Mouse (Mus musculus) layer of hippocampus, adult 9-11 months (tissue): Measurements from ENCODE around the gene Tfrc.

Source experiments
- DNase-seq: peaks from one replicate; pipeline ENCODE4 v3.0.0; 2022

Gene Tfrc

DNA sequence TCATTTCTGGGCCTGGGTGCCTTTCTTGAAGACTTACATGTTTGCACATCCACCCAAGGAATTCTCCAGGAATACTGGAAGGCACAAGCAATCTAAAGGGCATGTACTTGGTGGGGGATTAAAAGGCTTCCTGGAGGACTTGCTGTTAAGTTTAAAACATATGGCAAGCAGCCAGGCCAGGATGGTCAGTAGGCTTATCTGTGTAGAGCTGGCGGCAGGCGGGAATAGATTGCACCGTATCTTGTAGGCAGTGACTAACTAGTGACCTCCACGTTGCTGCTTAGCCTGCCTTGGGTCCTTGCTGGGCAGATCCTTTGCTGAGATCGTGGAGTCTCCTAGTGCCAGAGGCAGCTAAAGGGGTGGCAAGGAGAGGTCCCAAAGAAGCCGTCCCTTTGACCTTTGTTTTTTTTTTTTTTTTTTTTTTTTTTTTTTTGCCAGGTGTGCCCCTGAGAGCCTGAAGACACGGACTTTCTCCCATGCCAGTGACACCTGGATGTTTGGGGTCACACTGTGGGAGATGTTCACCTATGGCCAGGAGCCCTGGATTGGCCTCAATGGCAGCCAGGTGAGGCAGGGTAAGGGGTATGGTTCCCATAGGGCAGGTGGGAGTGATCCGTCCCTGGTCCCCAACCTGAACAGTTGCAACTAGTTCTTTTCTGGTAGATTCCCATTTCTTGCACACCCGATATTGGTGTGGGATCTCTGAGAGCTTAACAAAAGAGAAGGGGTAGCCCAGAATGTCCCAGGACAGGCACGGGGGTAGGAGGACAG is 61.8 kb downstream of the Tfrc start:
- DNase-seq, result no peak

DNA sequence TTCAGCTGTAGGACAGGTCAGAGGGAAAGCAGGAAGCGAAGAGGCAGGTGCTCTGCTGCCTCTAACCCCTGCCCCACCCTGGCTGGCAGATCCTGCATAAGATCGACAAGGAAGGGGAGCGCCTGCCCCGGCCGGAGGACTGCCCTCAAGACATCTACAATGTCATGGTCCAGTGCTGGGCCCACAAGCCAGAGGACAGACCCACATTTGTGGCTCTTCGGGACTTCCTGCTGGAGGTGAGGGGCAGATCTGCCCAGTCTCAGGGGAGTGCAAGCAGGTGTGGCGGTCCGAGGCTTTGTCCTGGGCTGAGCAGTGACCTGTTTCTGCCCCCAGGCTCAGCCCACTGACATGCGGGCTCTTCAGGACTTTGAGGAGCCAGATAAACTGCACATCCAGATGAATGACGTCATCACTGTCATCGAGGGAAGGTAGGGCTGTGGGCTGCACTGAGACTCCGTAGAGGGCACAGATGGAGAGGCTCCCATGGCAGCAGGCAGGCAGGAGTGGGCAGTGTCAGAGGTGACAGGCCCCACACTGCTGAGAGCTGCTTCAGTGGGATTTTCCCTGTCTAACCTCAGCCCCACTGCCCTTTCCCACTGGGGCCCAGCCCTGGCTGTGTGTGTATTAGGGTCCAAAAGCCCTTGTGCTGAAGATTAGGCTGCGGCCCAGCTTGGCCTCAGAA is 62.6 kb downstream of the Tfrc start:
- no peak for DNase-seq

DNA sequence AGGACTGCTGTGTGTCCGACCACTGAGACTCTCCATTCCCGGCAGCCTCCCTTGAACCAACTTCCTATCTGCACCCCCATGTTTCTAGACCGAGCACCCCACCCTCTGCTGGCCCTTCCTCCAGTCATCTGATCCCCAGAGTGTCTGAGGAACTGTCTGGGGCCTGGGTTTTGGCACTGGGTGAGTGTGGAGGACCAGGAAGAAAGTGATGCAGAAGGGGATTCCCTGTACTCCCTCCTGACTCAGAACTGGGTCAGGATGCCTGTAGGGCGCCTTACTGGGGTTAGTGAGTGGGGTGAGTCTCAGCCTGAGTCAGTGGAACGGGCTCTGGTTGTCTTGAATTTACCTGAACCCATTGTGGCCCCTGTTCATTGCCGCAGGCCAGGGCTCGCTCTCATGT is 63.5 kb downstream of the Tfrc start:
- no peak for DNase-seq

DNA sequence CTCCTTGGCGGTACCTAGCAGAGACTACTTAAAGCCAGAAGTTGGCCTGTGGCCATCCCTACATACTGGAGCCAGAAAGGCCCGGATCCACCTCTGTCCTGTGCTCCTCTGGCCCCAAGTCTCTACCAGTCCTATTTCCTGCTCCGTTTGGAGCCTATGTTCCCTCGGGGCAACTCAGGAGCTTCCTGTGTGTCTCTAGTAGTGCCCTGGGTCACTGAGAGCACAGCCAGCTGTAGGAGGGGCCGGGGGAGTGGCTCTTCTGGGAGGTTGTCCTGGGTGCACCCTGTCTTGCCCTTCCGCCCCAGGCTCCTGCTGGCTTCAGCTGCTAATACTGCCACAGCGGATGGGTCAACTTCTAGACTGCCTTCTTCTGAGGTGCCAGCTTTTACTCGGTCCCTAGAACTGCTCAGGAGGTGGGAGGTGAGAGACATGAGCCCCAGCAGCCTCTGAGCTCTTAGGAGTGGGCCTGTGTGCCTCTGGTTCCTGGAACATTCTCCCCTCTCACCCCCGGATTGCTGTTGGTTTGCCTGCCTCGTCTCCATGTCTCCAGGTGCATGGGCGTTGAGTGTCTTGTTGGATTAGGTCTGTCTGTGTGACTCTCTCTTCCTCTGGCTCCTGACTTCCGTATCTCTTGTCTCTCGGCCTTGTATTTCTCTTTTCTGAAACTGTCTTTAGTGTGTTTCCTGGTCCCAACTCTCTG is 64.3 kb downstream of the Tfrc start:
- DNase-seq, result no peak

DNA sequence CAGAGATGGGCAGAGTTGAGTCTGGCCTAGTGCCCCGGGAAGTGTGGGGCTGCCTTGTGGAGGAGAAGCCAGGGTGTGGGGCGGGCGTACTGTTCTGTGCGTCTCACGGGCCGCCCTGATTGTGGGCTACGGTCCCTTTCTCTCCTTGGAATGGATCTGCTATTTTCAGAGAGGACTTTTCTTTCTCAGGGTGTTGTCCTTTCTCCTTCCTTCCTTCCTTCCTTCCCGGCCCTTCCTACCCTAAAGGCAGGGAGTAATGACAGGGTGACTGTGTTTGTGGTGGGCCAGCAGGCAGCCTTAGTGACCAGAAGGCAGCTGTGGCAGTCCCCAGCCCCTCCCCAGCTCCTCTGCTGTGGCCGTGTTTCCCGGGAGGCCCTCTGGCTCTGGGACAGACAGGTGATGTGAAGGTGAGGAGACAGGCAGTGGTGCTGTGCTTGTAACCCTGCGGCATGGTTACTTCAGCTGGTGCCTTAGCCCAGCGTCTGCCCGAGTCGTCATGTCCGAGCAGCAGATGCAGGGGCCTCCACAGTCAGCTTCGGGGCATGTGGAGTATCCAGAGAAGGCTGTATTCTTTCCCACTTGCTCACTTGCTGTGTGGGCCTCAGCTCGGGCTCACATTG is 65.5 kb downstream of the Tfrc start:
- DNase-seq, result no peak

DNA sequence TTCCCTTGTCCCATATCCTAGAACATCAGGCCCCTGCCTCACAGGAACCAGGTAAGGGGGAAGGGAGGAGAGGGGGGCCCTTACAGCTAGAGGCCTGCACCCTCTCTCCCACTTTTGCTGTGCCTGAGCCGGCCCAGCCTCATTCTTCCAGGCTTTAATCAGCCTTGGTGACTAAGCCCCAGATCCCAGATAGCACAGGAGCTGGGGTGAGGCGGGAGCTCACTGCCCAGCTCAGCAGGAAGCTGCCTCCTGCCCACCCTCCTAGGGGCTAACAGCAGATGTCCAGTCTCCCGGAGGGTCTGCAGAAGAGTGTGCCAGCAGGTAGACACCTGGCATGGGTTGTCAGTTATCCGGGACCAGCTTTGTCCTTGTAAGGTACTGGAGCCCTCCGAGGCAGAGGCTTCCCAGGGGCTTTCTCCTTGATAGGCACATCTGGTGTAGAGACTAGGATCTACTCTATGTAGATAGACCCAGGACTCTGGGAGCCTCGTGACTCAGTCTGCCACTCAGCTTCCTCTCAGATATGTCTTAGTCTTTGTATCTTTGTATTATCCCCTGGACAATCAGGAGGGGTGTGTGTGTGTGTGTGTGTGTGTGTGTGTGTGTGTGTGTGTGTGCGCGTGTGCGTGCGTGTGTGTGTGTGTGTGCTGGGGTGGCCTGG is 68.5 kb downstream of the Tfrc start:
- DNase-seq, result no peak

DNA sequence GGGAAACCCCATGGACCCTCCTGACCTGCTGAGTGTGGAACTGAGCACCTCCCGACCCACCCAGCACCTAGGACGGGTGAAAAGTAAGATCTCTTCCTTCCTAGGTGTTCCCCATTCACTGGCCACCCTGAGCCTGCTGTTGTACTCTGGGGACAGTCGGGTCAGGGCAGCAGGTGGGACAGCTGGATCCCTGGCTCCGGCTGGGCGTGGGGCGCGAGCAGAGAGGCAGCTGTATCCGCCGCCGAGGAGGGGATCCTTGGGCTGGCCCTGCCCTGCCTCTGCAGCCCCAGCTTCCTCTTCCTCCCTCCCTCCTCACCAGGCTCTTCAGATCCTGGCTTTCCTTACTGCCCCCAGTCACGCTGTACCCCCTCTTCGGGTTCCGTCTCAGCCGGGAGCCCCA is 69.2 kb downstream of the Tfrc start:
- DNase-seq, result no peak

DNA sequence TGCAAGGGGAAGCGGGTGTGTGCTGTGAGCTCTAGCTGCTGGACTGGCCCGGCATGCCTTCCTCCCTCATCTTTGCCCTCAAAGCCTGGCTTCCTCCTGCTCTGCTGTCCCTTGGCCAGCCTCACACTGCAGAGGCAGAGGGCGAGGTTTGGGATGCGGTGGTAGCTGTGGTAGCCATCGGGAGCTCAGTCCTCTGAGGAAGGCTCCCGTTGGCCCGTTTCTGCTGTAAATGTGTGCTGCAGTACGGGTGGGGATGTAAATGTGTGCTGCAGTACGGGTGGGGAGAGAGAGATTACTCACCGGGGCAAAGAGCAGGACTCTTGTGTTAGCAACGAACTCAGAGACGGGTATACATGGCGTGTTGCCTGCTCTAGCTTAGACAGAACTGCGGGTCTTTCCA is 70.1 kb downstream of the Tfrc start:
- DNase-seq, result no peak

DNA sequence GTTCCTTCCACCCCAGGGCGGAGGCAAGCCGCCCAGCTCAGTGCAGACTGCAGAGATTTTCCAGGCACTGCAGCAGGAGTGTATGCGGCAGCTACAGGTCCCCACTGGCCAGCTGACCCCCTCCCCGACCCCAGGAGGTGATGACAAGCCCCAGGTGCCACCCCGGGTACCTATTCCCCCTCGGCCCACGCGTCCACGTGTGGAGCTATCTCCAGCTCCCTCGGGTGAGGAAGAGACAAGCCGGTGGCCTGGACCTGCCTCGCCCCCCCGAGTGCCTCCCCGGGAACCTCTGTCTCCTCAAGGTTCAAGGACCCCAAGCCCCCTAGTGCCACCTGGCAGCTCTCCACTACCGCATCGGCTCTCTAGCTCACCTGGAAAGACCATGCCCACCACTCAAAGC is 71.3 kb downstream of the Tfrc start:
- no peak for DNase-seq

DNA sequence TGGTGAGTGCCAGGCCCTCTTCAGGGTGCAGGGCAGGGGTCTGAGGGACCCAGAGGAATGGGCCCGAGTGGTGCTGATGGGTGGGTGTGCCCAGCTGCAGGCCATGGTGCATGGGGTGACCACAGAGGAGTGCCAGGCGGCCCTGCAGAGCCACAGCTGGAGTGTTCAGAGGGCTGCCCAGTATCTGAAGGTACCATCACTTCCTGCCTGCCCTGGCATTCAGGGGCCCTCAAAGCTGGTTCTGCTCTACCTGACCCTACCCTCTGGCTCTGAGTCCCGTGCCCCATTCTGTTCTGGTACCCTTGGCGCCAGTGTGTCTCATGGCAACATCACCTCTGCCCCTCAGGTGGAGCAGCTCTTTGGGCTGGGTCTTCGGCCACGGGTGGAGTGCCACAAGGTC is 72.1 kb downstream of the Tfrc start:
- DNase-seq, result no peak

DNA sequence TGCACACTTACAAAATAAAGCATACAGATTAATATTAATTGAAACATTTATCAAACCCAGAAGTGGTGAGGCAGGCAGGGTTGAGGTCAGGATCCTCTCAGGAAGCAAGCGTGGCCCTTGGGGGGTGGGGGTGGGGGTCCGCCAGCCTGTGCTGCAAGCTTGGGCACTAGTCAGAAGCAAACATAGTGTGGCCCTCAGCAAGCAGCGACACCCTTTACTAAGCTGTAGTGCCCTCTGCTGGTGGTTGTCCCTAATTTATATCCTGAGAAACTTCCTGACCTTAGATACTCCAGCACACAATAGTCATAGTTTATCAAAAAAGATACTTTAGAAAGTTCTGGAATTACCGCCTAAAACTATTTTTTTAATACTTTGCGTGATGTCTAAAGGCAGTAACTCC is 73.5 kb downstream of the Tfrc start:
- DNase-seq, result peak; percentile 59
